8 mouse cellular contexts compared by ENCODE assay signal in genomic region chr17:34204303-34205010, GRCm38 (mm10). TPM values are rescaled to one million over a fixed set of nuclear protein-coding genes. Genes with fewer than 3 reads are reported as not detected.
DNase-seq lines count a peak whose midpoint lies in the region; ATAC-seq lines count a peak whose summit lies in the region.

No protein-coding gene starts in this region.

- peak; percentile 60 for ATAC-seq in common myeloid progenitor, adult 5-6 weeks (replicated peaks; ENCODE audit: low read depth, poor library complexity, severe bottlenecking)

- peak overlapping the region; percentile 73 for H3K27ac ChIP-seq in macrophage

- DNase-seq in ZHBTc4 (ENCODE audit: low read depth, low spot score) = peak; percentile 87
- DNase-seq in gastrocnemius, postnatal 10 days = peak; percentile 94
- DNase-seq in induced T-regulatory cell, adult 2 months (ENCODE audit: low read depth) = peak; percentile 96
- peak; percentile 36 to 78 for DNase-seq in left cerebral cortex, adult 8-10 months (ENCODE audit: low spot score in 2 of 2)
- DNase-seq in retina, postnatal 1 day = peak; percentile 87
- DNase-seq in thymus, postnatal 4 days = peak; percentile 98

- H3K4me3 ChIP-seq in macrophage (ENCODE audit: inconsistent target) = peak overlapping the region; percentile 80

- H3K79me2 ChIP-seq in macrophage (ENCODE audit: inconsistent target) = peaks cover 27% of the 10 kb centered on the region; the same call in 1 of the 2 replicates

- peaks cover 30% of the 10 kb centered on the region for H3K36me3 ChIP-seq in macrophage (ENCODE audit: inconsistent target)

- under 1% methylated on average over 44 of the region's 44 CpGs for WGBS in macrophage (ENCODE audit: missing documents)

RNA-seq across cellular contexts. Expression of gene Tap2, which starts 1.1 kb away (rescaled TPM):
- total RNA-seq in common myeloid progenitor, adult 5-6 weeks (2017) = 80.1 and 87.6 TPM in 2 replicates
- 1 to 10 TPM; 6.5 to 7.0 TPM for total RNA-seq in gastrocnemius, postnatal 10 days (2021)
- 10 to 100 TPM; 10.2 to 18.0 (median 16.3) TPM for total RNA-seq in left cerebral cortex, adult 8-10 months (2022)
- total RNA-seq in macrophage (2018; cell fraction: chromatin; rRNA removed) = 100 to 1,000 TPM in 5 of 26 experiments, 10 to 100 TPM in 21; 11.9 to 205 (median 50.9) TPM
- 100 to 1,000 TPM in 11 of 26 experiments, 10 to 100 TPM in 15; 27.8 to 170 (median 64.7) TPM for total RNA-seq in macrophage (2018; cell fraction: cytosol; rRNA removed)
- 100 to 1,000 TPM in 15 of 26 experiments, 10 to 100 TPM in 11; 56.8 to 387 (median 149) TPM for total RNA-seq in macrophage (2018; cell fraction: nucleus; rRNA removed)
- 26.1 to 58.7 TPM (median 37.6 TPM) in 3 replicates for polyA plus RNA-seq in macrophage (2018)

RNA-seq across cellular contexts. Expression of gene Psmb8, which starts 6.9 kb away (rescaled TPM):
- 480 and 499 TPM in 2 replicates for total RNA-seq in common myeloid progenitor, adult 5-6 weeks (2017)
- 1 to 10 TPM; 4.5 to 5.1 TPM for total RNA-seq in gastrocnemius, postnatal 10 days (2021)
- total RNA-seq in left cerebral cortex, adult 8-10 months (2022) = 10 to 100 TPM in 1 of 4 experiments, 1 to 10 TPM in 3; 4.0 to 12.1 (median 7.1) TPM
- 100 to 1,000 TPM in 7 of 26 experiments, 10 to 100 TPM in 16, 1 to 10 TPM in 3; 8.6 to 193 (median 70.0) TPM for total RNA-seq in macrophage (2018; cell fraction: chromatin; rRNA removed)
- 100 to 1,000 TPM; 160 to 774 (median 378) TPM for total RNA-seq in macrophage (2018; cell fraction: cytosol; rRNA removed)
- total RNA-seq in macrophage (2018; cell fraction: nucleus; rRNA removed) = 100 to 1,000 TPM in 15 of 26 experiments, 10 to 100 TPM in 11; 27.4 to 293 (median 118) TPM
- 147 to 329 TPM (median 288 TPM) in 3 replicates for polyA plus RNA-seq in macrophage (2018)

RNA-seq across cellular contexts. Expression of gene Psmb9, which starts 16.9 kb away (rescaled TPM):
- total RNA-seq in common myeloid progenitor, adult 5-6 weeks (2017) = 75.3 and 119 TPM in 2 replicates
- total RNA-seq in gastrocnemius, postnatal 10 days (2021) = 1 to 10 TPM; 1.6 to 1.7 TPM
- 1 to 10 TPM; 2.6 to 3.2 (median 3.0) TPM for total RNA-seq in left cerebral cortex, adult 8-10 months (2022)
- total RNA-seq in macrophage (2018; cell fraction: chromatin; rRNA removed) = 100 to 1,000 TPM in 8 of 26 experiments, 10 to 100 TPM in 14, 1 to 10 TPM in 4; 4.6 to 202 (median 57.0) TPM
- 100 to 1,000 TPM in 13 of 26 experiments, 10 to 100 TPM in 13; 54.1 to 283 (median 132) TPM for total RNA-seq in macrophage (2018; cell fraction: cytosol; rRNA removed)
- 100 to 1,000 TPM in 14 of 26 experiments, 10 to 100 TPM in 12; 11.4 to 212 (median 114) TPM for total RNA-seq in macrophage (2018; cell fraction: nucleus; rRNA removed)
- polyA plus RNA-seq in macrophage (2018) = 38.9 to 88.0 TPM (median 49.9 TPM) in 3 replicates

RNA-seq across cellular contexts. Expression of gene Tap1, which starts 17.1 kb away (rescaled TPM):
- 77.8 and 120 TPM in 2 replicates for total RNA-seq in common myeloid progenitor, adult 5-6 weeks (2017)
- total RNA-seq in gastrocnemius, postnatal 10 days (2021) = 1 to 10 TPM; 2.6 to 3.8 TPM
- 1 to 10 TPM; 3.0 to 8.6 (median 4.6) TPM for total RNA-seq in left cerebral cortex, adult 8-10 months (2022)
- 100 to 1,000 TPM in 16 of 26 experiments, 10 to 100 TPM in 10; 40.1 to 681 (median 309) TPM for total RNA-seq in macrophage (2018; cell fraction: chromatin; rRNA removed)
- total RNA-seq in macrophage (2018; cell fraction: cytosol; rRNA removed) = 100 to 1,000 TPM in 17 of 26 experiments, 10 to 100 TPM in 9; 52.5 to 419 (median 174) TPM
- total RNA-seq in macrophage (2018; cell fraction: nucleus; rRNA removed) = 100 to 1,000 TPM; 107 to 833 (median 459) TPM
- polyA plus RNA-seq in macrophage (2018) = 42.0 to 121 TPM (median 79.2 TPM) in 3 replicates

RNA-seq across cellular contexts. Expression of gene H2-Ob, which starts 34.2 kb away (rescaled TPM):
- 25.5 and 27.7 TPM in 2 replicates for total RNA-seq in common myeloid progenitor, adult 5-6 weeks (2017)
- total RNA-seq in gastrocnemius, postnatal 10 days (2021) = under 1 TPM; 0.26 to 0.34 TPM
- 1 to 10 TPM in 2 of 4 experiments, under 1 TPM in 2; 0.54 to 1.3 (median 0.90) TPM for total RNA-seq in left cerebral cortex, adult 8-10 months (2022)
- total RNA-seq in macrophage (2018; cell fraction: chromatin; rRNA removed) = 1 to 10 TPM in 1 of 26 experiments, under 1 TPM in 4, not detected in 21; 0.37 to 1.8 (median 0.66) TPM
- 1 to 10 TPM in 1 of 26 experiments, under 1 TPM in 23, not detected in 2; 0.07 to 1.0 (median 0.24) TPM for total RNA-seq in macrophage (2018; cell fraction: cytosol; rRNA removed)
- total RNA-seq in macrophage (2018; cell fraction: nucleus; rRNA removed) = 1 to 10 TPM in 17 of 26 experiments, under 1 TPM in 7, not detected in 2; 0.55 to 3.7 (median 1.4) TPM
- polyA plus RNA-seq in macrophage (2018) = 0.15 to 0.41 TPM (median 0.33 TPM) in 3 replicates

Comparison
In these comparisons a context has a peak if more than half of its experiments do, and no peak if none do; other contexts are left out.
1. Peak in every context shown above with its lines: DNase-seq, ATAC-seq, H3K4me3 ChIP-seq and H3K27ac ChIP-seq.
2. RNA of gene Psmb8, which starts 6.9 kb away (total RNA-seq): 480 to 499 TPM in common myeloid progenitor, adult 5-6 weeks; 4.0 to 12.1 TPM in left cerebral cortex, adult 8-10 months and 4.5 to 5.1 TPM in gastrocnemius, postnatal 10 days; every median in the first group is over 10 times any median in the second.
3. RNA of gene Psmb9, which starts 16.9 kb away (total RNA-seq): 75.3 to 119 TPM in common myeloid progenitor, adult 5-6 weeks; 2.6 to 3.2 TPM in left cerebral cortex, adult 8-10 months and 1.6 to 1.7 TPM in gastrocnemius, postnatal 10 days; every median in the first group is over 10 times any median in the second.